Mouse (Mus musculus) stomach, postnatal 0 days (tissue): ENCODE results near the gene B9d2.

Source experiments
- CTCF ChIP-seq: IDR thresholded peaks from 2 replicates; pipeline ENCODE4 v1.5.1; 2016; ENCODE audit warnings: antibody characterized with exemption, low read depth, mild to moderate bottlenecking, moderate library complexity
- EP300 ChIP-seq: optimal IDR thresholded peaks from 2 replicates; pipeline ENCODE3; 2016; ENCODE audit warnings: antibody characterized with exemption

DNA sequence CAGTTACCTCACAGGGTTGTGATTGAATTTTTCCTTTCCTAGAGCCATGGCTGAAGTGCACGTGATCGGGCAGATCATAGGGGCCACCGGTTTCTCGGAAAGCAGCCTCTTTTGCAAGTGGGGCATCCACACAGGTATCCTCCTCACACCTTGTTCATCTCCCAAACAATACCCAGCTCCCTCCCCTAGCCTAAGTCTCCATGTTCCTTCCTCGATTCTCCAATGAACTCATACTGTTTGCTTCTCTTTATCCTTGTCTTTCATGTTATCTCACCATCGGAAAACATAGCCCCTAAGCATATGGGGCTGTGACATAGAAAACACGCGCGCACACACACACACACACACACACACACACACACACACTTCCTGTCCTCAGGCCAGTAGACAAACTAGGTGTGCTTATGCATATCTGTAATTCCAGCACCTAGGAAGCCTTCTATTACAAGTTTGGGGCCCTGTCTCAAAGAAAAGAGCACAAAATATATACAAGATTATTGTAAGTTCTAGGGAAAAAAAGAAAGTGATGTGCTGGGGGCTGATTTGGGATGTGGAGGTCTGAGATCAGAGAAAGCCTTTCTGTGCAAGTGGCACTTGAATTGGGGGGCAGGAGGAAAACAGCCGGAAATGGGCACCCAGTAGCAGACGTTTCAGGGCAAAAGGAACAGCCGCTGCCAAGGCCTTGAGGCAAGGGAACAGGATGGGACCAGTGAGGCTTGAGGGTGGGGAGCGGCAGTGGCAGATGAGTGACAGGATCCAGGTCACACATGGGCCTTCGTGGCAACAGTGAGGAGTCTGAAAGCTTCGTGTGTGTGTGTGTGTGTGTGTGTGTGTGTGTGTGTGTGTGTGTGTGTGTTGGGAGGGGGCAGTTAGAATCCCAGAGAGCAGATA, 1.0 kb downstream of the B9d2 start:
- TF ChIP-seq EP300, result no peak
- TF ChIP-seq CTCF, result no peak
